Mouse (Mus musculus) cerebellum, adult (tissue): ENCODE results near the gene Mettl23.
"Not testable (repeated sequence)": the region's sequence is repeated elsewhere in the genome, so short reads cannot be mapped to it uniquely, and the experiment has no call there.

Experiments used
- ATAC-seq: cut with Nextera tagmentation; 2 replicates; pipeline ENCODE4 v1.9.2; 2017; ENCODE audit warnings: mild to moderate bottlenecking, moderate library complexity, mixed read lengths; ENCODE audit not compliant: insufficient number of reproducible peaks, low FRiP score, low TSS enrichment

The Mettl23 gene

DNA sequence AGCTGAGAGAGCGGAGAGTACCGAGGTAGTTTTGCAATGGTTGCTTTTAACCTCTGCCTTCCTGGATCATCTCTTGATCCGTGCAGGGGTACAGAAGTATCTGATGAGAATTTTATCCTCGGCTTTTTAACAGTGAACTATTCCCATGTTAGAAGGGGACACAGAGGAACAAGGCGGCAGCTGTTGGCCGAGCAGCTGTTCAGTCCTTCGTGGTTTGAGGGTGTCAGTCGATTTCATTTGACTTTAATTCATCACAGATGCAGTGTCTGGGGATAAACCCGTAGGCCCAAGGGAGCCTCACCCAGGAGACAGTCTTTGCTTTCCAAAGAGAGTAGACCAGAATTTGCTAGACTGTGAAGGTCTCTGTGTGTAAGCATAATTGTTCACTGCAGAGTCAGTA lies 28.5 kb downstream of the Mettl23 start:
- ATAC-seq: no peak

- ATAC-seq: no peak
Observed at GRCm38 (mm10) chr11:116873987-116874386, 30.9 kb downstream of the Mettl23 start.

DNA sequence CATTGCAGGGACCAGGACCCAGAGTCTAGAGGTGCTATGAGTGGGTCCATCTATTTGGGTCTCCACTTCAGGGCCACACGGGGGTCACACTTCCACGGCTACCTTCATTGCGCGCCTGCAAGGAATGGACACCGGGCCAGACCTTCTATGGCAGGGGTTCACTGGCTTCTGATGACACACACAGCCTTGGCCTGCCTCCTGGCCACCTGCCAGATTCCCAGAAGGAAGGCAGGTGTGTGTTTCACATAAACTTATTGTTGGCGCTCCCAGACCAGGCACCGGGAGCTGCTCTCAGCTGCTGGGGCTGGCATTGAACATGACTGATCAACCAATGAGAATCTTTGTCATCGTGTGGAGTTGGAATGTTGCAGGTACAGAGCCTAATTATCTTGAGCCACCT lies 35.4 kb downstream of the Mettl23 start:
- ATAC-seq: no peak

DNA sequence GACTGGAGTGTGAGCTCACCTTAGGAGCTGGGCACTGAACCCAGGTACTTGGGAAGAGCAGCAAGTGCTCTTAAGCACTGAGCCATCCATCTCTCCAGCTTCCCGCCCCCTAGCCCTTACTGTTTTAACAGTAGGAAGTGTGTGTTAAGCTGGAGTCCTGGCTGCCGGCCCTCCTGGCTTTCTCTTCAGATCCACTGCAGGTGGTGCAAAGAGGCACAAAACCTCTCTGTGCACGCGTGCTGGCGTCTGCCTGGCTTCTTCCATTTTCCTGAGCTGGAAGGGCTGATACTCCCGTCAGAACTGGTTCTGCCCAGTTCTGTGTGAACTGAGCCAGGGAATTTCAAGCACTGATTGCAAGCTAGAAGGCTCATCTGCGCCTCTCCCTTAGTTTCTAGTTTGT lies 37.8 kb downstream of the Mettl23 start:
- ATAC-seq: no peak

GRCm38 (mm10) chr11:116881440-116881839 lies 38.4 kb downstream of the Mettl23 start:
- no peak for ATAC-seq

- no peak for ATAC-seq
Observed at GRCm38 (mm10) chr11:116882446-116882845, 39.4 kb downstream of the Mettl23 start.

- ATAC-seq: no peak
Observed at GRCm38 (mm10) chr11:116884061-116884460, 41.0 kb downstream of the Mettl23 start.

DNA sequence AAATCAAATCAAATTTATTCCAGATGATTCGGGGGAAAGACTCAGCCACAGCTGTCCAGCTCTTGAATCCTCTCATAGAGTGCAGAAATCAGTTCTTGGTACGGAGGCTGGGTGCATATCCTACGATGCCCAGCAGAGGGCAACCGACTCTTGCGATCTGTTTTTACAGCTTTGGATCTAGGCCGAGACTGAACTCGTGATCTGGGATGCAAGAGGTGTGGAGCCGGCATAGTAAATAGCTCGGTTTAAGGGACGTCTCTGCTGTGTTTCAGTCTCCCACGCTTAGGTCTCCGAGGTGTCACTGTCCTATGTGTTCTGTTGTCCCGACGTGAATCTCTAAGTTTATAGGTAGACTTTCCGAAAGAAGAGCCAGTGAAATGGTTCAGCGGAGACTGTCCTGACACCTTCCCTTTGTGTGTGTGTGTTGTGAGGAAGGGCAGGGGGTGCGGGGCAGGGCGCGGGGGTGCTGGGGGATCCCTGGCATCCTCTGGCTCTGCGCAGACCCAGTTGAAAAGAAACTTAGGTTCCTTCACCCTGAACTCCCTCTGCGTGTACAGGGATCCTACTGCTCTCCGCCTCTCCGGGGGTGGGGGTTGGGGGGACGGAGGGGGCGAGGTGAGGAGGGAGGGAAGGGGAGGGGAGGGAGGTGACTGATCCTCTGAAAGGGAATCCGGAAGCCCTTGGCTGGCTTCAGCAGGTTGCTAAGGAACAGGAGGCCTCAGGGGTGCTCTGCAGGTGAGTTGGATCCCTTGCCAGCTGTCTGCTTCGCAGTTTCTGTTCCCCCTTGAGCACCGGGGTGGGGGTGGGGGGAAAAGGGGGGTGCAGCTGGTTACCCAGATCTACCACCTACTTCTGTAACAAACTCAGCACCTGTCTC lies 42.4 kb downstream of the Mettl23 start:
- ATAC-seq: peak; percentile 36; the same call in 1 of the 2 replicates

- no peak for ATAC-seq
Observed at GRCm38 (mm10) chr11:116887136-116887535, 44.1 kb downstream of the Mettl23 start.

DNA sequence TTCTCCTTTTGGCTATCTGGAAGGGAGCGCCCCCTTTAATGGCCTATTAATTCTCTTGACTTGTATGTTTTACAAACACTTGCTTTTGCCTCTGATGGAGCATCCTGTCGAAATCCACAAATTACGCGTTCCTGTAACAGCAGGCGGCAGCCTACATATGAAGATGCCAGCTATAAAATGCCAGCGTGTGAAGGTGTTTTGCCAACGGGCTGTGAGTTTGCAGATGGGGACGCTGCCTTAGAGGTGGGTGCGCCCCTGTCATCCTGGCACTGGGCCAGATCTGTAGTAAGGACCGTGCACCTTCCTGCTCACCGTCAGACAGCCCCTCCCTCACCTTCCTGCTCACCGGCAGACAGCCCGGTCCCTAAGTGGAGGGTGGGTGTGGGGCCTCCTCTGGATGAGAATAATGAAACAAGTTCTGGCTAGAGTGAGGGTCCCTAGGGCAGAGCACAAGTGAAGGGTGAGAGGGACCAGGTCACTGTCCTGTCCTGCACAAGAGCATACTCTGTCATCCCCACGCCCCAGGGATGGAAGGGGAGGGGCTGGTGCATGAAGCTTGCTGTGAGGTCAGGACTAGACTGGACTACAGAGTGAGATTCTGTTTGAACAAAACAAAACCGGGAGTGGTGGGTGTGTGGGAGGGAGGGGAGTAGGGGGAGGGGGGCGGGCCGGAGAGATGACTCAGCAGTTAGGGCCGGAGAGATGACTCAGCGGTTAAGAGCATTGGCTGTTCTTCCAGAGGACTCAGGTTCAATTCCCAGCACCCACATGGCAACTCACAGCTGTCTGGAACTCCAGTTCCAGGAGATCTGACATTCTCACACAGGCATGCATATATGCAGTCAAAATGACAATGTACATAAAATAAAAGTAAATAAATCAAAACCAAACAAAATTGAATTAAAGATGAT lies 50.7 kb downstream of the Mettl23 start:
- ATAC-seq: no peak

GRCm38 (mm10) chr11:116895402-116895801 lies 52.3 kb downstream of the Mettl23 start:
- no peak for ATAC-seq

GRCm38 (mm10) chr11:116899247-116899646 lies 56.2 kb downstream of the Mettl23 start:
- no peak for ATAC-seq

- not testable (repeated sequence) for ATAC-seq
Observed at GRCm38 (mm10) chr11:116902588-116902987, 59.5 kb downstream of the Mettl23 start.
